In the genomic region with DNA sequence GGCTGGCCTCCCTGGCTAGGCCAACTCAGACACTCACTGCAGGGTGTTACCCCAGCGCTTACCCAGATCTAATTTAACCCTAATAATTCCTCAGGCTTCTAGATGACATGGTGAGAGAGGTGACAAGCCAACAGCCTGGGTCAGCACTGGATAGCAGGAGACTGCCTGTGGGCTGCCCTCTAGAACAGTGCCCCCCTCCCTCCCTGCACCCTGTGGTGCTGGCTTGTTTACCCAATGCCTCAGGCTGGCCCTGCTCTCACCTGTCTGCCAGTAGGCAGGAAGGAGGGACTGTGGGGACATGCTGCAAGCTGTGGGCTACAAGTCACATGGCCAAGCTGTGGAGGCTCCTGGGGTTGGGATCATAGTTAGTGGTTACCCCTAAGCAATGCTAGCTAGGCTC, we compare ENCODE assay signal across 11 mouse cellular contexts. TPM values are rescaled to one million over a fixed set of nuclear protein-coding genes. Genes with fewer than 3 reads are reported as not detected.
A peak's percentile ranks its signal among the peaks of the same experiment; 100 is the strongest.
DNase-seq lines count a peak whose midpoint lies in the region; ATAC-seq and TF ChIP-seq lines count a peak whose summit lies in the region.
"Had no signal": no experiment of that assay in that cellular context is flagged by ENCODE, and none has a peak within 500 bp of the region (broad histone marks: within the 10 kb centered on the region; RNA-seq: fewer than 3 reads in every experiment).

No protein-coding gene starts in this region.

- intact Hi-C loops in left cerebral cortex, postnatal 4 days (cut with DNase I) = no loop called here

- H3K27ac ChIP-seq in midbrain, embryonic 11.5 days (ENCODE audit: low read depth, low read length) = no peak overlapping the region
- no peak overlapping the region for H3K27ac ChIP-seq in midbrain, embryonic 10.5 days (replicated peaks)
- no peak overlapping the region for H3K27ac ChIP-seq in limb, embryonic 10.5 days
- peak overlapping the region; percentile 70 for H3K27ac ChIP-seq in stomach, postnatal 0 days (replicated peaks)

- H3K36me3 ChIP-seq in midbrain, embryonic 11.5 days (ENCODE audit: control insufficient read depth, insufficient read depth, low read length) = peaks cover 21% of the 10 kb centered on the region
- H3K36me3 ChIP-seq in midbrain, embryonic 10.5 days = peaks cover 62% of the 10 kb centered on the region
- H3K36me3 ChIP-seq in limb, embryonic 10.5 days = peaks cover 62% of the 10 kb centered on the region
- H3K36me3 ChIP-seq in stomach, postnatal 0 days (ENCODE audit: control insufficient read depth, insufficient read depth, low read length) = peaks cover 14% of the 10 kb centered on the region

- no peak for TF ChIP-seq EP300 in stomach, postnatal 0 days (optimal IDR thresholded peaks at IDR 0.05)

- peaks cover 21% of the 10 kb centered on the region for H3K4me1 ChIP-seq in midbrain, embryonic 11.5 days (ENCODE audit: control insufficient read depth, insufficient read depth, low read length)
- H3K4me1 ChIP-seq in midbrain, embryonic 10.5 days = peaks cover 52% of the 10 kb centered on the region
- peaks cover 32% of the 10 kb centered on the region for H3K4me1 ChIP-seq in limb, embryonic 10.5 days
- peaks cover 8% of the 10 kb centered on the region for H3K4me1 ChIP-seq in stomach, postnatal 0 days (replicated peaks; ENCODE audit: control insufficient read depth, insufficient read depth)

- H3K4me2 ChIP-seq in midbrain, embryonic 11.5 days = peak overlapping the region; percentile 99; the same call in 1 of the 2 replicates
- peak overlapping the region; percentile 83 for H3K4me2 ChIP-seq in stomach, postnatal 0 days (replicated peaks; ENCODE audit: low read depth)

- no peak for TF ChIP-seq CTCF in stomach, postnatal 0 days (IDR thresholded peaks at IDR 0.05; ENCODE audit: low read depth)

- no peak for ATAC-seq in midbrain, embryonic 11.5 days (ENCODE audit: low FRiP score)
- ATAC-seq in stomach, postnatal 0 days (ENCODE audit: low FRiP score, low TSS enrichment) = peak; percentile 22
- ATAC-seq: activated CD4-positive, CD25-positive, alpha-beta regulatory T cell, adult 4 months had no signal

- no peaks in the 10 kb centered on the region for H3K27me3 ChIP-seq in midbrain, embryonic 11.5 days (ENCODE audit: control insufficient read depth, insufficient read depth, low read length)
- H3K27me3 ChIP-seq in midbrain, embryonic 10.5 days (ENCODE audit: low read depth, poor library complexity, severe bottlenecking) = no peaks in the 10 kb centered on the region
- H3K27me3 ChIP-seq in limb, embryonic 10.5 days (ENCODE audit: low read depth, poor library complexity, severe bottlenecking) = no peaks in the 10 kb centered on the region
- H3K27me3 ChIP-seq in stomach, postnatal 0 days (ENCODE audit: control insufficient read depth, insufficient read depth, low read length) = no peaks in the 10 kb centered on the region

- no peak overlapping the region for H3K4me3 ChIP-seq in midbrain, embryonic 11.5 days (ENCODE audit: low read depth, low read length)
- no peak overlapping the region for H3K4me3 ChIP-seq in midbrain, embryonic 10.5 days
- H3K4me3 ChIP-seq in limb, embryonic 10.5 days = peak overlapping the region; percentile 6; the same call in 1 of the 2 replicates
- no peak overlapping the region for H3K4me3 ChIP-seq in stomach, postnatal 0 days (ENCODE audit: low read depth, low read length)

- DNase-seq in adrenal gland, postnatal 14 days = peak; percentile 4
- DNase-seq in adrenal gland, postnatal 36 days = no peak
- no peak for DNase-seq in midbrain, embryonic 11.5 days (ENCODE audit: low spot score, missing footprints)
- DNase-seq in midbrain, embryonic 10.5 days (ENCODE audit: low spot score) = no peak
- DNase-seq in limb, embryonic 10.5 days (ENCODE audit: low spot score) = no peak
- DNase-seq in stomach, postnatal 0 days (ENCODE audit: low spot score) = no peak
- DNase-seq in adrenal gland, postnatal 10 days = no peak
- no peak for DNase-seq in left cerebral cortex, postnatal 4 days
- DNase-seq: thymus, postnatal 14 days had no signal

- H3K9ac ChIP-seq in midbrain, embryonic 11.5 days (ENCODE audit: low read length) = no peak overlapping the region; the same call in 1 of the 2 replicates
- peak overlapping the region; percentile 13; the same call in 1 of the 2 replicates for H3K9ac ChIP-seq in stomach, postnatal 0 days (ENCODE audit: low read length)

- 71% methylated on average over 1 of the region's 1 CpGs for WGBS in midbrain, embryonic 11.5 days
- WGBS in midbrain, embryonic 10.5 days = 83% methylated on average over 1 of the region's 1 CpGs
- 79% methylated on average over 1 of the region's 1 CpGs for WGBS in limb, embryonic 10.5 days
- WGBS in stomach, postnatal 0 days = 59% methylated on average over 1 of the region's 1 CpGs

- no peaks in the 10 kb centered on the region for H3K9me3 ChIP-seq in midbrain, embryonic 11.5 days (ENCODE audit: control insufficient read depth, low read length)
- H3K9me3 ChIP-seq in midbrain, embryonic 10.5 days (replicated peaks) = no peaks in the 10 kb centered on the region
- no peaks in the 10 kb centered on the region for H3K9me3 ChIP-seq in limb, embryonic 10.5 days (replicated peaks)
- H3K9me3 ChIP-seq in stomach, postnatal 0 days (ENCODE audit: control insufficient read depth, low read length) = no peaks in the 10 kb centered on the region

RNA-seq across cellular contexts. Expression of gene Bsg, which starts 2.9 kb away (rescaled TPM):
- 598 and 707 TPM in 2 replicates for total RNA-seq in adrenal gland, postnatal 14 days (2021)
- total RNA-seq in adrenal gland, postnatal 36 days (2021) = 100 to 1,000 TPM; 558 to 568 TPM
- polyA plus RNA-seq in midbrain, embryonic 11.5 days (2014; fragmentation: Nextera tagmentation; extraction: Ambion mirVana) = 576 and 580 TPM in 2 replicates
- polyA plus RNA-seq in midbrain, embryonic 10.5 days (2016; fragmentation: Nextera tagmentation; extraction: Ambion mirVana) = 607 and 655 TPM in 2 replicates
- 642 and 664 TPM in 2 replicates for polyA plus RNA-seq in limb, embryonic 10.5 days (2016; fragmentation: Nextera tagmentation; extraction: Ambion mirVana)
- polyA plus RNA-seq in stomach, postnatal 0 days (2015; fragmentation: Nextera tagmentation; extraction: Ambion mirVana) = 1,012 and 1,042 TPM in 2 replicates
- 100 to 1,000 TPM; 662 to 732 TPM for total RNA-seq in adrenal gland, postnatal 10 days (2021)
- total RNA-seq in left cerebral cortex, postnatal 4 days (2021) = 100 to 1,000 TPM; 486 to 495 TPM

RNA-seq across cellular contexts. Expression of gene Hcn2, which starts 9.3 kb away (rescaled TPM):
- 7.1 and 10.6 TPM in 2 replicates for total RNA-seq in adrenal gland, postnatal 14 days (2021)
- 1 to 10 TPM; 4.3 to 6.0 TPM for total RNA-seq in adrenal gland, postnatal 36 days (2021)
- polyA plus RNA-seq in midbrain, embryonic 11.5 days (2014; fragmentation: Nextera tagmentation; extraction: Ambion mirVana) = 0.22 TPM in 2 replicates
- polyA plus RNA-seq in midbrain, embryonic 10.5 days (2016; fragmentation: Nextera tagmentation; extraction: Ambion mirVana) = 0.05 TPM in 2 replicates
- 0.04 TPM in 1 of 2 replicates, not detected in the other for polyA plus RNA-seq in limb, embryonic 10.5 days (2016; fragmentation: Nextera tagmentation; extraction: Ambion mirVana)
- polyA plus RNA-seq in stomach, postnatal 0 days (2015; fragmentation: Nextera tagmentation; extraction: Ambion mirVana) = 0.28 and 0.38 TPM in 2 replicates
- total RNA-seq in adrenal gland, postnatal 10 days (2021) = 1 to 10 TPM; 7.2 to 8.7 TPM
- 10 to 100 TPM; 47.4 to 53.8 TPM for total RNA-seq in left cerebral cortex, postnatal 4 days (2021)
- total RNA-seq: megakaryocyte progenitor cell, adult 5-6 weeks had no signal
- polyA plus RNA-seq: activated CD4-positive, CD25-positive, alpha-beta regulatory T cell, adult 4 months had no signal

RNA-seq across cellular contexts. Expression of gene Gzmm, which starts 18.3 kb away (rescaled TPM):
- 0.89 and 1.1 TPM in 2 replicates for total RNA-seq in adrenal gland, postnatal 14 days (2021)
- 1 to 10 TPM in 1 of 2 experiments, under 1 TPM in 1; 0.86 to 1.0 TPM for total RNA-seq in adrenal gland, postnatal 36 days (2021)
- 0.27 and 0.58 TPM in 2 replicates for polyA plus RNA-seq in midbrain, embryonic 11.5 days (2014; fragmentation: Nextera tagmentation; extraction: Ambion mirVana)
- 0.98 and 1.0 TPM in 2 replicates for polyA plus RNA-seq in midbrain, embryonic 10.5 days (2016; fragmentation: Nextera tagmentation; extraction: Ambion mirVana)
- 0.76 and 0.94 TPM in 2 replicates for polyA plus RNA-seq in limb, embryonic 10.5 days (2016; fragmentation: Nextera tagmentation; extraction: Ambion mirVana)
- polyA plus RNA-seq in stomach, postnatal 0 days (2015; fragmentation: Nextera tagmentation; extraction: Ambion mirVana) = 0.62 and 0.83 TPM in 2 replicates
- 1 to 10 TPM; 1.0 to 1.5 TPM for total RNA-seq in adrenal gland, postnatal 10 days (2021)
- total RNA-seq in left cerebral cortex, postnatal 4 days (2021) = 1 to 10 TPM; 2.6 to 3.3 TPM

RNA-seq across cellular contexts. Expression of gene Cdc34, which starts 25.2 kb away (rescaled TPM):
- 79.1 and 82.4 TPM in 2 replicates for total RNA-seq in adrenal gland, postnatal 14 days (2021)
- total RNA-seq in adrenal gland, postnatal 36 days (2021) = 10 to 100 TPM; 75.0 to 79.9 TPM
- 149 and 178 TPM in 2 replicates for polyA plus RNA-seq in midbrain, embryonic 11.5 days (2014; fragmentation: Nextera tagmentation; extraction: Ambion mirVana)
- polyA plus RNA-seq in midbrain, embryonic 10.5 days (2016; fragmentation: Nextera tagmentation; extraction: Ambion mirVana) = 223 and 270 TPM in 2 replicates
- 209 and 259 TPM in 2 replicates for polyA plus RNA-seq in limb, embryonic 10.5 days (2016; fragmentation: Nextera tagmentation; extraction: Ambion mirVana)
- 85.3 and 86.9 TPM in 2 replicates for polyA plus RNA-seq in stomach, postnatal 0 days (2015; fragmentation: Nextera tagmentation; extraction: Ambion mirVana)
- total RNA-seq in adrenal gland, postnatal 10 days (2021) = 10 to 100 TPM; 90.2 to 96.7 TPM
- 10 to 100 TPM; 59.6 to 61.5 TPM for total RNA-seq in left cerebral cortex, postnatal 4 days (2021)

RNA-seq across cellular contexts. Expression of gene Tpgs1, which starts 38.0 kb away (rescaled TPM):
- 27.8 and 34.1 TPM in 2 replicates for total RNA-seq in adrenal gland, postnatal 14 days (2021)
- total RNA-seq in adrenal gland, postnatal 36 days (2021) = 10 to 100 TPM; 31.6 to 39.0 TPM
- 65.5 and 69.6 TPM in 2 replicates for polyA plus RNA-seq in midbrain, embryonic 11.5 days (2014; fragmentation: Nextera tagmentation; extraction: Ambion mirVana)
- polyA plus RNA-seq in midbrain, embryonic 10.5 days (2016; fragmentation: Nextera tagmentation; extraction: Ambion mirVana) = 68.3 and 74.9 TPM in 2 replicates
- 68.0 and 73.0 TPM in 2 replicates for polyA plus RNA-seq in limb, embryonic 10.5 days (2016; fragmentation: Nextera tagmentation; extraction: Ambion mirVana)
- polyA plus RNA-seq in stomach, postnatal 0 days (2015; fragmentation: Nextera tagmentation; extraction: Ambion mirVana) = 50.3 and 51.0 TPM in 2 replicates
- 10 to 100 TPM; 26.2 to 27.0 TPM for total RNA-seq in adrenal gland, postnatal 10 days (2021)
- total RNA-seq in left cerebral cortex, postnatal 4 days (2021) = 10 to 100 TPM; 57.0 to 59.9 TPM
